Mouse (Mus musculus) layer of hippocampus, adult 2 months (tissue): ENCODE results near the gene Rtkn. TPM values are rescaled to one million over a fixed set of nuclear protein-coding genes. Genes with fewer than 3 reads are reported as not detected.
A peak's percentile ranks its signal among the peaks of the same experiment; 100 is the strongest.

Source experiments
- DNase-seq, 2 experiments: peaks; one replicate each; pipeline ENCODE4 v3.0.0; 2022; ENCODE audit warnings: low spot score in 2 of 2
- H3K27ac ChIP-seq: fragments of 200-600 bp; 2 replicates; pipeline ENCODE4 v1.8.1; 2022
- H3K4me3 ChIP-seq: fragments of 200-600 bp; 2 replicates; pipeline ENCODE4 v1.8.1; 2022; ENCODE audit warnings: mild to moderate bottlenecking
- CTCF ChIP-seq: fragments of 200-600 bp; conservative IDR thresholded peaks from 2 replicates; pipeline ENCODE4 v1.8.1; 2022; ENCODE audit warnings: antibody characterized with exemption, mild to moderate bottlenecking, moderate library complexity
- microRNA-seq, 2 experiments: library from miRNA; unstranded; fragments of <30 nt; microRNA quantifications; one replicate each; pipeline ENCODE4 v1.2.0; 2021
- total RNA-seq, 2 experiments: library from RNA; stranded (reverse); gene quantifications; 2 replicates each; pipeline ENCODE4 v1.2.3; 2021

The Rtkn gene
- total RNA-seq, 2 experiments from 2014 or later = 80.0 to 84.0 TPM

DNA sequence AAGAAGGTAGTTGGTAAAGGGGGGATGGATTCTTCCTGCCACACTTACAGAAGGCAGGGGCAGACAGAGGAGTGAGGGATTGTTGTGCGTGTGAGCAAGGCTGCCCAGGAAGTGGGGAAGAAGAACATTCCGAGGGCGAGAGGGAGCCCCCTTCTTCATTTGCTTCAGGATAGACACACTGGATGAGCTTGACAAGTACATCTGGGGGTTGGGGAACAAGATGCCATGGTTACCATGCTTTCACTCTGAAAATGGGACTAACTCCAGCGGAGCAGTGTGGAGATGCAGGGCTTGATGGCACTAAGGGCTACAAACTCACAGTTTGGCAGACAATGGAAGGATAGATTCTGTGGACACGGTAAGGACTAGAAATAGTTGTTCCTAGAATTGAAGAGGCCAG, 35.8 kb downstream of the Rtkn start:
- TF ChIP-seq CTCF = no peak
- peak overlapping the region; percentile 65 for H3K4me3 ChIP-seq
- H3K27ac ChIP-seq = peak overlapping the region; percentile 90
- DNase-seq = peak in 1 of 2 experiments; percentile 39

DNA sequence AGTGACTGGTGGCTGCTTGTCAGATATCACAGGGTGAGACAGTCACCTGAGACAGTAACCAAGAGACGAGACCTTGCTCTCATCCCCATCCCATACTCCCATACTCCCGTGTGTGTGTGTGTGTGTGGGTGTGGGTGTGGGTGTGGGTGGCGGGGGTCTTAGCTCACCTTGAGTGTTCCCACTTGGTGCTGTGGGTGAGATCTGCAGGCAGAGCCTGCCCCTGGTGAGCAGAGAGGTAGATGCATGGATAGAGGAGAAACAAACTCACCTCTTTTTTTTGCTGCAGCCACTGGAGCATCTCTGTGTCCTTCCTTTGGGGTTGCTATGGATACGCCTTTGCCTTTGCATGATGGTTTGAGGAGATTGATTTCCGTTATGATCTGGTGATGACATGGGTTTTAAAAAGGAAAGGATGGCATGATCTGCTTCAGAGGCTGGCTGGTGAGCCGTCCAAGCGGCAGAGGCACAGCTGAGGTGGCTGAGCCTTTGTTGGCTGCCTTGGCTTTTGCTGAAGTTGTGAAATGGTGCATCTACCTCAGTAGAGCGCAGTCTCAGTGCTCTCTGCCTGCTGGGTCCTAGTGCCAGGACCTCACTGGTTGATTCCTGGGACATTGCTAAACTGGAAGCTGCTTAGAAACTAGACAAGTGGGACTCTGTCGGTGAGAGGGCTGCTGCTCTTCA, 37.1 kb downstream of the Rtkn start:
- TF ChIP-seq CTCF = no peak
- peak overlapping the region; percentile 90 for H3K27ac ChIP-seq
- peak; percentile 75 to 77 for DNase-seq
- peak overlapping the region; percentile 65 for H3K4me3 ChIP-seq

DNA sequence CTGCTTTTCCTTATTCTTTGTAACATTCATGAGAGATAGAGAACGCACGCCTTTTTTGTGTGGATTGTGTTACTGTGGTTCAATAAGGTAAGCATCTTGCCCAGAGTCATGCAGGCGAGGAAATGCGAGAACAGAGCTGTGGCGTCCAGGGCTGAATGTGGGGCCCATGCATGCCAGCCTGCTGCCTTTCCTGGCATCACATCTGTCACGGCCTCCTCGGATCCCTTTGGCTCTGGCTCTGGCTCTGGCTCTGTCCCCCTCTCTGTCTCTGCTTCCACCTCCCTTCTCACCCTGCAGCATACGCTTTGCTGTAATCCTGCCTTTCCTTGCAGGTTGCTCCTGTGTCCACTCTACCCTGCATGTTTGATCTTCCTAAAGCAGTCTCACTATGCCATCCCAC, 40.7 kb downstream of the Rtkn start:
- DNase-seq = no peak
- no peak overlapping the region for H3K4me3 ChIP-seq
- TF ChIP-seq CTCF = no peak
- H3K27ac ChIP-seq = peak overlapping the region; percentile 29

DNA sequence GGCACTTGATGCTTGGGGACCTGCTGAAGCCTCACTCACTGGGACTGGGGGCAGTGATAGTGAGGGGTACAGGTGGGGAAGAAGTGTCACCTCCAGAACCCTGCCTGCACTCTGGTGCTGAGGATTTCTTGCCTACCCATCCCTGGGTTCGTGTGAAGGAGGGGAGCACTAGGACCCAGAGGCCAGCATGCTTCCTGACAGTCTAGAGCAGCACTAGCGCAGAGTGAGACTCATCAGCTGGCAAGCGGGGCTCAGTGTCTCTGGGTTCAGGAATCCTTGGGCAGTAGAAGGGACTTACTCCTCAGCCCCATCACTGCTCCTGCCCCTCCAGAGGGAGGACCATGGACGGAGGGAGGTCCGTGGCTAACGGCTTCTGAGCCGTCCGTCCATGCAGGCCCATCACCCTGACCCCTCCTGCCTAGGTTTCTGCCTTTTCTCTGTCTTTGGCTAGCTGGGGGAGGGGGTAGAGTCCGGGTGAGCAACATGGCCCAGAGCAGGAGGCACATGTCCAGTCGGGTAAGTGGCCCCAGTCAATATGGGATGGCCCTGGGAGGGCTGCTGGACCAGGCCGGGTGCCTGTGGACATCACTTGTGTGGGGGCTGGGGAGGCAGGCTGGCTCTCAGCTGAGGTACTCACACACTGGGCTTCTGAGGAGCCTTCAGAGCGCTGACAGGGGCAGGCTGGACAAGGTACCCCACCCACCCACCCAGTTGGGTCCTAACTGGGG, 44.3 kb downstream of the Rtkn start:
- peak; percentile 68 to 84 for DNase-seq
- H3K27ac ChIP-seq = peak overlapping the region; percentile 90
- TF ChIP-seq CTCF = no peak
- H3K4me3 ChIP-seq = peak overlapping the region; percentile 60

DNA sequence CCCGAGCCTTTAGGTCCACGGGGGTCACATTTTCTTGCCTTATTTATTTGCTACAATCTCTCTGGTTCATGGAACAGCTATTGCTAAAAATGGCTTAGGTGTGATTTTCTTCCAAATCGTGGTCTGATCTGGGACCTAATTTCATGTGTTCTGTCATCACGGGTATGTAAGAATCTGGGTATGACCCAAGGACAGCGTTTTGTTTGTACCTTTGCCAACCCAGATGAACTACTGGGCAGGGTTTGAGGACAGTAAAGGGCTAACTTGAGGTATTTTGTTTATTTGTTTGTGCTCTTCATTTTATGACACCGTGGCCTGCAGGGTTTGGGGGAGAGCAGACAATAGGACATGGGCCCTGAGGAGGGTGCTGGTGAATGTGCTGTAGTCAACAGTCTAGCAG, 45.3 kb downstream of the Rtkn start:
- Histone ChIP-seq H3K27ac (peak overlapping the region; percentile 90; the same call in 1 of the 2 replicates), H3K4me3 (peak overlapping the region; percentile 60)

DNA sequence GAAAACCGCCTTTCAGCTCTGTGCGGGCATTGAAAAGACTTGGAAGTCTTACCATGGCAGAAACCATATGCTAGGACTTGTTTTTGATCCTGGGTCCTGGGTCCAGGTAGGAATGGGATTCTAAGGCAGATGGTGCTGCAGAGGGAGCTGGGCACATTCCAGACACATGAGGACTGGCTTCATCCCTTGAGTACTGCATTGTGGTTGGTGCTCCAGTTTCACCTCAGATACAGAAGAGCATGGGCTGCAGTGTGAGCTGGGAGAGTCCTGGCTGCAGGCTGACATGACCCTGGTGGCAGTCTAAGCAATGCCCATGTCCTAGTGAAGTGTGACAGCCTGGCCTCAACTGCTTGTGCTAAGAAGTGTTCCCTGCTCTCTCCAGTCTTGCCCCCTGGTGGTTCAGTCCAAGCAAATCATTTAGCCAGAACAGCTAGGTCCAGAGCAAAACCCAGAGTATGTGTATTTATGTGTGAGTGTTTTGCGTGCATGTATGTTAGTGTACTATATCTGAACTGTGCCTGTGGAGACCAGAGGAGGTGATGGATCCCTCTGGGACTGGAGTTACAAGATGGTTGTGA, 49.7 kb downstream of the Rtkn start:
- Histone ChIP-seq H3K4me3 (no peak overlapping the region), H3K27ac (peak overlapping the region; percentile 93)
- TF ChIP-seq CTCF = peak; percentile 72
- DNase-seq = no peak

More for the DNA sequence above, 45.3 kb downstream of the Rtkn start:
- TF ChIP-seq CTCF = no peak
- DNase-seq = no peak

DNA sequence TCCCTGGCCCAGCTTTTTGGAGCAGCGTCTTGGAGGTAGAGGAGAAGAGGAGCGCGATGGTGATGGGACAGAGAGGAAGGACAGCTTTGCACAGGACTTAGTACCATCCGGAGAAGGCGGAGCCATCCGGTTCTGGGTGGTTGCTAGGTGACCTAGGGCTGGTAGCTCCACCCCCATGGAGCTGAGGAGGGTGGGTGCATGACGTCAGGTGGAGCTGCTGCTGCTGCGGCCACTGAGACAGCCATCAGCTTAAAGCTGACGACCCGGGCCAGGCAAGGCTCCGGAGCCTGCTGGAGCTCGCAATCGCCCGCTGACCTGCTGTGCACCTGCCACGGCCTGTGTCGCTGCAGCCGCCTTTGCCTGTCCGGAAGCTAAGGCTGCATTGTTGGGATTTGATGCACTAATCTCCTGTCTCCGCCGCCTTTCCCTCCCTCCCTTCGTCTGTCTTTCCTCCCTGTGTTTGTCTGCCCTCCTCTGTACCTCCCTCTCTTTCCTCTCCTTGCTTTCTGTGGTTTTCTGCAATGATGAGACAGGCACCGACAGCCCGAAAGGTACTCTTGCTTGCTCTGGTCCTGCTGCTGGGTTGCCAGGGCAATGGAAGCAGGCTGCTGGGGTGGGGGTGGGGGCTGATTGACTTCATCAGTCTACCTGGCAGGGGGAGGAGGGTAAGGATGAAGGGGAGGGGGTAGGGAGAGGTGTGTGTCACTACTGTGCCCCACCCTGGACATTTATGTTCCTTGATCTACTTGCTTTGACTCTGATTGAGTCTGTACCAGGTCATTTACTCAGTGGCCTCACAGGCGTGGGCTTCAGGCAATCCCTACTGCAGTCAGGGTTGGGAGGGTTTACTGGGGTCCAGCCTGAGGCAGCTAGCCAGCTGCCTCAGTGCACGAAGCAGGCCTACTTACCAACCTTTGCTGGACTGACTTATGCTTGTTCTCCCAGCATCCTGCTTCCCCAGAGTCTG, 50.9 kb downstream of the Rtkn start:
- peak overlapping the region; percentile 82 for H3K4me3 ChIP-seq
- no peak for TF ChIP-seq CTCF
- peak; percentile 87 to 95 for DNase-seq
- H3K27ac ChIP-seq = peak overlapping the region; percentile 93

DNA sequence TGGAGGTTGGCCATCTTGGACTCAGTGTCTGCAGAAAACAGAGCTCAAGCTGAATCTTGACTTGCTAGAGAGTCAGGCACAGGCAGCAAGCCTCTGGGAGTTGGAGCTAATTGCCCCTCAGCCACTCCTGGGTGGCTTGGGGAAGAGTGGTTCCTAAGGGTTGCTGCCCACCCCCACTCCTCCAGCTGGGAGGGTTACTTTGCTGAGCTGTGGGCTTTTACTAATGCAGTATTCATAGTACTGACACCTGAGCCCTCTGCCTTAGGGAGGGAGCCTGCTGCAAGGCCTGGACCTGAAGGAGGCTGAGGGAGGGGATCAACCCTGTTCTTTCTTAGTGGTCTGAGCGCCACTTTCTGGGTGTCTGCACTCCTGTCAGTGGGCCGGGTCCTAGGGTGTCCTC, 51.7 kb downstream of the Rtkn start:
- Histone ChIP-seq H3K27ac (peak overlapping the region; percentile 93), H3K4me3 (peak overlapping the region; percentile 82)
- TF ChIP-seq CTCF = no peak
- no peak for DNase-seq

DNA sequence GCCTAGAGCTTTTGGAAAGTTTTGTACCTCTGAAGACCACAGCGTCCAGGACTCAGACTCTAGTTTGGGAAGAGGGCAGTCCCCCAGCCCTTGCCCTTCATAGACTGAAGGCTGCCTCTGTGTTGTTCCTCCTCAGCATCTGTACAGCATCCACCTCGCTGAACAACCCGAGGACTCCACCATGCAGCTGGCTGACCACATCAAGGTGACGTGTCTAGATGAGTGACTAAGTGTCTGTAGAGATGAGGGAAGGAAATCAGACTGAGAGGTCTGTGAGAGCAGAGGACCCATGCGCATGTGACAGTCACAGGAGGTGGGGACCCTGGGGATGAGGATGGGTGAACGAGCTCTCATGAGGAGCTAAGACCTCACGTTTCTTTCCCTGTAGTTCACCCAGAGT, 58.3 kb downstream of the Rtkn start:
- Histone ChIP-seq H3K4me3 (no peak overlapping the region), H3K27ac (no peak overlapping the region)
- no peak for DNase-seq
- no peak for TF ChIP-seq CTCF

DNA sequence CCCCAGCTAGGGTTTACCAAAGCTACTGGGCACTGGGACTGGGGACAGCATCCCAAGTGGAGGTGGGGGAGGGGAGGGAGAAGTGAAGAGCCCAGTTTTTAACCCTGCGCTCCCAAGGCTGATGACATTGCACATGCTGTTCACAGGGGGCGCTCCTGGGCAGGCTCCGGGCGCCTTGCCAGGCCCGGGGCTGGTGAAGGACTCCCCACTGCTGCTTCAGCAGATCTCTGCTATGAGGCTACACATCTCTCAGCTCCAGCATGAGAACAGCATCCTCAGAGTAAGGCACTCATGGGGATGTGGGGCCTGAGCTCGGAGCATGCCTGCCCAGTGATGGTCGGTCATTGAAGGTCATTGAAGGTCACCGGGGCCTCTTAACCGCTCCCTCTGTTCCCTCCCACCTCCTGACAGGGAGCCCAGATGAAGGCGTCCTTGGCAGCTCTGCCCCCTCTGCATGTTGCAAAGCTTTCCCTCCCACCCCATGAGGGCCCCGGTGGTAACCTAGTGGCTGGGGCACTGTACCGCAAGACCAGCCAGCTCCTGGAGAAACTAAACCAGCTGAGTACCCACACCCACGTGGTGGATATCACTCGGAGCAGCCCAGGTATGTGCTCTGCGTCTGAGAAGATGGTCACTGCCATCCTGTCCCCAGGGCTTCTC, 62.2 kb downstream of the Rtkn start:
- peak; percentile 79 for TF ChIP-seq CTCF
- peak overlapping the region; percentile 71 for H3K27ac ChIP-seq
- H3K4me3 ChIP-seq = no peak overlapping the region
- DNase-seq = peak; percentile 57 to 80

Small RNA genes within 50 kb of the gene (microRNA-seq; reads per million reads assigned to microRNA genes)
- 0 reads per million in 2 experiments for gene Mir3470a

Other genes starting within 250 kb of the Rtkn start
- 10 to 100 TPM; 41.0 to 44.0 TPM for gene Sema4f, start 195.7 kb upstream of the Rtkn start, total RNA-seq
- not detected for gene M1ap, start 188.6 kb upstream of the Rtkn start, total RNA-seq
- gene Dok1, start 102.0 kb upstream of the Rtkn start, total RNA-seq = 1 to 10 TPM; 3.2 to 3.3 TPM
- gene Loxl3, start 101.3 kb upstream of the Rtkn start, total RNA-seq = 1 to 10 TPM; 2.4 to 3.5 TPM
- gene Aup1, start 80.9 kb upstream of the Rtkn start, total RNA-seq = 100 to 1,000 TPM; 131 to 133 TPM
- 10 to 100 TPM; 52.9 to 54.5 TPM for gene Htra2, start 80.2 kb upstream of the Rtkn start, total RNA-seq
- under 1 TPM; 0.69 to 0.79 TPM for gene Dqx1, start 77.6 kb upstream of the Rtkn start, total RNA-seq
- gene Tlx2, start 65.2 kb upstream of the Rtkn start, total RNA-seq = not detected
- 10 to 100 TPM; 36.3 to 37.5 TPM for gene Pcgf1, start 57.6 kb upstream of the Rtkn start, total RNA-seq
- gene Lbx2, start 49.1 kb upstream of the Rtkn start, total RNA-seq = under 1 TPM in 1 of 2 experiments, not detected in 1; 0.86 TPM
- 1 to 10 TPM; 7.7 to 9.1 TPM for gene Ccdc142, start 33.9 kb upstream of the Rtkn start, total RNA-seq
- gene Gm42688, start 33.8 kb upstream of the Rtkn start, total RNA-seq = 1 to 10 TPM; 8.5 to 9.5 TPM
- gene Mrpl53, start 26.4 kb upstream of the Rtkn start, total RNA-seq = 10 to 100 TPM; 64.9 to 67.4 TPM
- gene Mogs, start 20.0 kb upstream of the Rtkn start, total RNA-seq = 10 to 100 TPM; 24.0 to 26.4 TPM
- 10 to 100 TPM; 55.9 to 56.1 TPM for gene Wbp1, start 13.9 kb upstream of the Rtkn start, total RNA-seq
- 10 to 100 TPM; 22.3 to 25.4 TPM for gene Ino80b, start 10.0 kb upstream of the Rtkn start, total RNA-seq
- gene Wdr54, start 20.9 kb downstream of the Rtkn start, total RNA-seq = 10 to 100 TPM; 25.0 to 32.0 TPM
- 10 to 100 TPM; 21.8 to 21.9 TPM for gene 1700003E16Rik, start 20.9 kb downstream of the Rtkn start, total RNA-seq
- gene Dctn1, start 30.5 kb downstream of the Rtkn start, total RNA-seq = 100 to 1,000 TPM; 400 to 422 TPM
- under 1 TPM; 0.44 to 0.98 TPM for gene Slc4a5, start 84.4 kb downstream of the Rtkn start, total RNA-seq
- 1 to 10 TPM; 5.8 to 7.1 TPM for gene Mthfd2, start 190.4 kb downstream of the Rtkn start, total RNA-seq
- 10 to 100 TPM; 16.2 to 22.2 TPM for gene Mob1a, start 190.6 kb downstream of the Rtkn start, total RNA-seq
- gene Bola3, start 213.7 kb downstream of the Rtkn start, total RNA-seq = 10 to 100 TPM; 46.0 to 49.4 TPM